Mouse (Mus musculus) adrenal gland, postnatal 10 days (tissue): ENCODE results near the gene Anks1b. TPM values are rescaled to one million over a fixed set of nuclear protein-coding genes. Genes with fewer than 3 reads are reported as not detected.

ENCODE experiments used
- DNase-seq: peaks from one replicate; pipeline ENCODE4 v3.0.0; 2021; ENCODE audit warnings: mixed read lengths
- long read RNA-seq, 2 experiments: library from polyadenylated mRNA; stranded (forward); transcript quantifications; one replicate each; pipeline ENCODE4 v2.0.0; 2021
- total RNA-seq, 2 experiments: library from RNA; stranded (reverse); gene quantifications; 2 replicates each; pipeline ENCODE4 v1.2.3; 2021

The Anks1b gene
- 1 to 10 TPM; 1.7 to 2.0 TPM for total RNA-seq
- long read RNA-seq, experiment 1, partial matches to known transcripts: 0 of 39 reads
- long read RNA-seq, experiment 1, other reads (novel, unspliced or antisense): 39 of 39 reads
- long read RNA-seq, experiment 2, partial matches to known transcripts: 0 of 26 reads
- long read RNA-seq, experiment 2, other reads (novel, unspliced or antisense): 26 of 26 reads

GRCm38 (mm10) chr10:89873146-89873950 is at the start of gene Anks1b:
Anks1b (plus strand) TSS chr10:89873509.
- DNase-seq: peak; percentile 10

- DNase-seq: peak; percentile 56
Measured at GRCm38 (mm10) chr10:89823906-89824305, 49.4 kb upstream of the Anks1b start.

- DNase-seq: no peak
Measured at GRCm38 (mm10) chr10:89826896-89827295, 46.4 kb upstream of the Anks1b start.

- no peak for DNase-seq
Measured at GRCm38 (mm10) chr10:89832334-89832733, 41.0 kb upstream of the Anks1b start.

GRCm38 (mm10) chr10:89833166-89833565 is 40.1 kb upstream of the Anks1b start:
- peak; percentile 38 for DNase-seq

DNA sequence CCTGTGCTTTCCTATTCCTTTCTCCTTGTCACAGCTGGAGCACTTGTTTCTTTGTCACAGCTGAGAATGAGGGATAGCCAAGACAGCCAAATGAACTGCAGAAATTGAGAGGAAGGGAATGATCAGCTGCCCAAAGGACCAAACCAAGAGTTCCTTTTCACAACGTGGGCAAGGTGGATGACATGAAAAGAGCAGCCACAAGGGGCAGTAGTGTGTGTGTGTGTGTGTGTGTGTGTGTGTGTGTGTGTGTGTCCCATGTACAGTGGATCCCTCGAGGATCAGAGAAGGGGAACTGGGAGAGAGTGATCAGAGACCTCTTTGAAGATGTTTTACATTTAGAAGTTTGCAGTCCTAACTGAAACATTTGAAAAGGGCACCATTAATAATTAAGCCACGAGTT is 35.8 kb upstream of the Anks1b start:
- DNase-seq: no peak

DNA sequence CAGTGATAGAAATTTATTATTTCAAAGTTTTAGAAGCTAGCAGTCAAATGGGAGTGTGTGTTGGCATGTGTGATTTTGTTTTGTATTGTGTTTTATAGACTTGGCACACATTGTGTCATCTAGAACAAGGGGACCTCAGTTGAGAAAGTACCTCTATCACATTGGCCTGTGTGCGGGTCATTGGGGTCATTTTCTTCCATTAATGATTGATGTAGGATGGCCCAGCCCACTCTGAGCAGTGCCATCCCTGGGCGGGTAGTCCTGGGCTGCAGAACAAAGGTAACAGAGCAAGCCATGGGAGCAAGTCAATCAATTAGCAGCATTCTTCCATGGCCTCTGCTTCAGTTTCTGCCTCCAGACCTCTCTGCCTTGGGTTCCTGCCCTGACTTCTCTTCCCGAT is 34.5 kb upstream of the Anks1b start:
- DNase-seq: no peak

- DNase-seq: no peak
Measured at GRCm38 (mm10) chr10:89850951-89851350, 22.4 kb upstream of the Anks1b start.

- DNase-seq: no peak
Measured at GRCm38 (mm10) chr10:89855251-89855875, 17.9 kb upstream of the Anks1b start.

DNA sequence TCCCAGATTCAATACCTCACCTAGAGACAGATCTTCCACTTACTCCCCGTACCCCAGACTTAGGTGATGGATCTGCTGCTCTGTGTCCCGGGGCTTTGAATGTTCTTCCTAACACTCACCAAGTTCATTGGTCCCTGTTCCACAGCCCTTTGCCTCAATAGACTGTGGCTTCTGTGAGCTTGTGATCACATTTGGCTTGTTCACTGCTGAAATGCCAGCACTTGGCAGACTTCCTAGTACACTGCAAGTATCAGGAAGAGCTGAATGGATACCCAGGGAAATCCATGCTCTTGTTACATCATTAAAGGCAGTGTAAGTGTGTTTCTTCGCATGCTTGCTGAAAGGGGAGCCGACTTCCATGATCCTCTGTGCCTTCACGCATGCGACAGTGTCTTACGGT is 17.0 kb upstream of the Anks1b start:
- peak; percentile 26 for DNase-seq

DNA sequence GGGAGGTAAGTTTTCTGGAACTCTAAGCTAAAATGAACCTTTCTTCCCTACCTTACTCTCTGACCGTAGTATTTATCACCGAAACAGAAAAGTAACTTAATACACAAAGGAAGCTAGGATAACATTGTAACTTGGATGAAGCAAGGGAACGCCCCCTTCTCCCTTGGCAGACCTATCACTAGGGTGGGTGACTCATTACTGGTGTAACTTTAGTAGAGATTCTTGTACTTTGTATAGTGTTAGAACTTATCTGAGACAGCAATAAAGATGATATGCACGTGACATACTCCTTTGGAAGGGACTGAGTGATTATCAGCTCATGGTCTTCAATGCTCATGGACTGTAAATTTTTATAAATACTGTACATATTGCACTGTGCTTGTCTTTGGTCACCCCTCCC is 5.1 kb upstream of the Anks1b start:
- no peak for DNase-seq

GRCm38 (mm10) chr10:89868836-89869235 is 4.5 kb upstream of the Anks1b start:
- no peak for DNase-seq

GRCm38 (mm10) chr10:89872501-89873145 is 686 bp upstream of the Anks1b start:
- peak; percentile 6 for DNase-seq

GRCm38 (mm10) chr10:89874036-89874435 is 727 bp downstream of the Anks1b start:
- DNase-seq: no peak

DNA sequence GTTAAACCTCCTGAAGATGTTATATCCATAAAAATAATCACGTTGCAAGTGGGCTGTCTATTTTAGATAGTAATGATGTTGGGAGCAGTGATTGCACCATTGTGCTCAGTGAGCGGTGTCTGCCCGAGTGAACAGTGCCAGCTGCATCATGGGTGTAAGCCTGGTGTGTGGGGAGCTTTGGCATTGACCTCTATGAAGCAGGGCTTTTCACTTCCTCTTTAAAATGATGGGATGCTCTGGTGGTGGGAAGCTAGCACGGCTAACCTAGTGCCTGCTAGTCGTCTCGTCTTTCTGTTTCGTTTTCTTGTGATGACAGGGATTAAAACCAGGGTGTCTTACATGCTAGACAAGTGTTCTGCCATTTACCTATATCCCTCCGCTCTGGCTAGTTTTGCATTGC is 10.3 kb downstream of the Anks1b start:
- no peak for DNase-seq

GRCm38 (mm10) chr10:89902720-89903337 is 29.5 kb downstream of the Anks1b start:
- DNase-seq: no peak

DNA sequence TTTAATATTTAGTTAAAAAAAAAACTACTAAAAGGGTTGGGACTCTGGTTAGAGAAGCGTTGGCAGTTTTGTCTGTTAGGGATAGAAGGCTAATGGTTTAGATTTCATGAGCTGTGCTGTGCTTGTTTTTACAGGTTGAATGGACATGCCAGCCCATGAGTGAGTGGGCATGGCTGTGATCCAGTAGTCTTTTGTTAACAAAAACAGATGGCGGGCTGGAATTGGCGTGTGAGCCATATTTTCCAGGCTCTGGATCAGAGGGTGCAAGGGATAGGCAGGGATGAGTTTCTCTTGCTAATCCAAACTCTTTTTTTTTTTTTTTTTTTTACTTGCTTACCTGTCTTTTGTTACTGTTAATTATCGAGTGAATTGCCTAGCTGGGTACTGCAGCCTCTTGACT is 38.6 kb downstream of the Anks1b start:
- no peak for DNase-seq

DNA sequence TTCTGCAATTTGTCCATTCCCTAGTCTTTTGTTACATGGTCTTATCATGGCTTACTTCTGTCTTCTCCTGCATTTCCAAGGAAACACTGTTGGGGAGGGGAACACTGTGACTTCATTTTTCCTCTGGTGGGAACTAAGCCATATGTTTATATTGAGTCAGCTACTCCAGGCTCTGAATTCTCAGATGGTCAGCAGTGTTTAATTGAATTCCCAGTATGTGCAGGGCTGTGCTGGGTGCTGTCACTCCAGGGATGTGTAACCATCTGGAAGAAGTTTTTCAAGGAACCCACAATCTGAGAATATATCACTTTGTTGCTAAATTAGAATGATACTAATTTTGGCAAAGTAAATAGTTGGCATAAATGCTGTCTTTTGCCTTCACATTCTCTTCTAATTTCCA is 39.9 kb downstream of the Anks1b start:
- DNase-seq: no peak

GRCm38 (mm10) chr10:89917141-89917540 is 43.8 kb downstream of the Anks1b start:
- no peak for DNase-seq

GRCm38 (mm10) chr10:89921965-89922364 is 48.7 kb downstream of the Anks1b start:
- no peak for DNase-seq

GRCm38 (mm10) chr10:89942180-89942579 is 68.9 kb downstream of the Anks1b start:
- no peak for DNase-seq

- DNase-seq: no peak
Measured at GRCm38 (mm10) chr10:89946636-89947349, 73.5 kb downstream of the Anks1b start.
